Mouse (Mus musculus) CH12.LX (cell line): ENCODE measurements around the gene Ptch2.

Experiments
- GABPA ChIP-seq: IDR thresholded peaks from 2 replicates; pipeline ENCODE4 v1.6.1; 2012; ENCODE audit warnings: low read depth, low read length, improper control_type of control experiment, inconsistent platforms; ENCODE audit not compliant: insufficient replicate concordance
- HCFC1 ChIP-seq: IDR thresholded peaks from 2 replicates; pipeline ENCODE4 v1.6.1; 2012; ENCODE audit warnings: low read depth, mild to moderate bottlenecking, inconsistent platforms, low read length, improper control_type of control experiment
- MAX ChIP-seq: IDR thresholded peaks from 2 replicates; pipeline ENCODE4 v1.6.1; 2011; ENCODE audit warnings: low read length, improper control_type of control experiment
- MAZ ChIP-seq: IDR thresholded peaks from 2 replicates; pipeline ENCODE4 v1.6.1; 2012; ENCODE audit warnings: low read depth, mild to moderate bottlenecking, inconsistent platforms, low read length, improper control_type of control experiment, moderate library complexity
- MYC ChIP-seq: IDR thresholded peaks from 2 replicates; pipeline ENCODE4 v1.6.1; 2011; ENCODE audit warnings: low read depth, mild to moderate bottlenecking, improper control_type of control experiment, low read length
- NELFE ChIP-seq: IDR thresholded peaks from 2 replicates; pipeline ENCODE4 v1.6.1; 2011; ENCODE audit warnings: low read depth, low read length, improper control_type of control experiment
- POLR2A ChIP-seq: IDR thresholded peaks from 2 replicates; pipeline ENCODE4 v1.6.1; 2011; ENCODE audit warnings: low read depth, mild to moderate bottlenecking, improper control_type of control experiment, low read length
- POLR2AphosphoS2 ChIP-seq: IDR thresholded peaks from 2 replicates; pipeline ENCODE4 v1.6.1; 2011; ENCODE audit warnings: low read depth, low read length, improper control_type of control experiment
- ZKSCAN1 ChIP-seq: IDR thresholded peaks from 2 replicates; pipeline ENCODE4 v1.6.1; 2012; ENCODE audit warnings: low read depth, inconsistent platforms, low read length, improper control_type of control experiment, borderline replicate concordance

GRCm38 (mm10) chr4:117104672-117105071 is 8.8 kb downstream of the Ptch2 start:
- TF ChIP-seq ZKSCAN1: no peak
- TF ChIP-seq MAX: no peak
- no peak for TF ChIP-seq MAZ
- no peak for TF ChIP-seq MYC
- TF ChIP-seq POLR2A: no peak
- TF ChIP-seq NELFE: no peak
- TF ChIP-seq GABPA: no peak
- no peak for TF ChIP-seq HCFC1
- no peak for TF ChIP-seq POLR2AphosphoS2
